Comparison of ENCODE assay signal across 12 mouse cellular contexts in the genomic region with DNA sequence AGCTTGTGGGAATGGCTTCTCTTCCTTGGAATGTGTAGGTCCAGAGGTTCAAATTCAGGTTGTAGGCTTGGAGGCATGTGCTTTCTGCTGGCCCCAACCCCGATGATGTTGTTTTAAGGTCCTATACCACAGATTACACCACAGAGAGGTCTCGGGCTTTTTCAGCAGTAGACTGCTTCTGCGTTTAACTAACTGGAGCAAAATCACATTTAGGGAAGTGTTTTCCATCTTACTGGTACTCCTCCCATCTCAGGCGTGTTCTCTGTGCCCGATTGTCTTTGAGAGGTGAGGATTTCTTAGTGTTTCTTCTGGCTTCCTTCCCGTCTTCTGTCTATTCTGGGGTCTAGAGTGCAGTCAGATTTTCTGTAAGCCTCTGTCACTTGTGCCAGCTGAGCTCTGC.
"Had no signal": no experiment of that assay in that cellular context is flagged by ENCODE, and none has a peak within 500 bp of the region (broad histone marks: within the 10 kb centered on the region; RNA-seq: fewer than 3 reads in every experiment).

No protein-coding gene starts in this region.

- H3K27me3 ChIP-seq: limb, embryonic 12.5 days; liver, embryonic 15.5 days; lung, embryonic 15.5 days; midbrain, embryonic 13.5 days had no signal

- H3K4me1 ChIP-seq: limb, embryonic 12.5 days had no signal

- DNase-seq: kidney, adult 11 months; kidney, postnatal 14 days; lung, postnatal 14 days; right cerebral cortex, adult 18-20 months; thymus, adult 18-20 months; thymus, postnatal 14 days had no signal

- H3K9me3 ChIP-seq: limb, embryonic 12.5 days; liver, embryonic 15.5 days; lung, embryonic 15.5 days; midbrain, embryonic 13.5 days had no signal

- ATAC-seq: midbrain, embryonic 13.5 days had no signal

- H3K9ac ChIP-seq: limb, embryonic 12.5 days; liver, embryonic 15.5 days; lung, embryonic 15.5 days; midbrain, embryonic 13.5 days had no signal

- H3K27ac ChIP-seq: left cerebral cortex, adult 2 months; limb, embryonic 12.5 days; liver, embryonic 15.5 days; lung, embryonic 15.5 days; macrophage; midbrain, embryonic 13.5 days had no signal

- H3K4me3 ChIP-seq: left cerebral cortex, adult 2 months; limb, embryonic 12.5 days; liver, embryonic 15.5 days; lung, embryonic 15.5 days; midbrain, embryonic 13.5 days had no signal

- H3K4me2 ChIP-seq: limb, embryonic 12.5 days; liver, embryonic 15.5 days; lung, embryonic 15.5 days; midbrain, embryonic 13.5 days had no signal
